Mouse (Mus musculus): ENCODE results near the gene Tbc1d8b. TPM values are rescaled to one million over a fixed set of nuclear protein-coding genes. Genes with fewer than 3 reads are reported as not detected.
"Not testable (repeated sequence)": the region's sequence is repeated elsewhere in the genome, so short reads cannot be mapped to it uniquely, and the experiment has no call there.

Gene Tbc1d8b
- polyA plus RNA-seq, 1 experiment from 2014 or later: 2.1 TPM

GRCm38 (mm10) chrX:139730541-139730940 is 45.7 kb downstream of the Tbc1d8b start:
- no peak for ATAC-seq (ENCODE audit: insufficient number of reproducible peaks, insufficient read depth, low FRiP score, low TSS enrichment, low read depth)
- Histone ChIP-seq H3K27ac (no peak overlapping the region), H3K9ac (replicated peaks) (no peak overlapping the region), H3K4me1 (replicated peaks) (no peaks in the 10 kb centered on the region), H3K36me3 (no peaks in the 10 kb centered on the region; the same call in 1 of the 2 replicates), H3K27me3 (peaks cover 5% of the 10 kb centered on the region; the same call in 1 of the 2 replicates), H3K4me3 (replicated peaks) (no peak overlapping the region), H3K4me2 (no peak overlapping the region), H3K9me3 (no peaks in the 10 kb centered on the region)
- 86% methylated on average over 3 of the region's 3 CpGs for WGBS

GRCm38 (mm10) chrX:139737066-139737465 is 52.3 kb downstream of the Tbc1d8b start:
- Histone ChIP-seq H3K9ac (replicated peaks) (no peak overlapping the region), H3K27ac (no peak overlapping the region), H3K36me3 (no peaks in the 10 kb centered on the region), H3K4me3 (replicated peaks) (no peak overlapping the region), H3K27me3 (0 out of 2 replicates have a peak, but pooled peaks cover 3% of the 10 kb centered on the region), H3K4me1 (replicated peaks) (no peaks in the 10 kb centered on the region), H3K9me3 (no peaks in the 10 kb centered on the region), H3K4me2 (no peak overlapping the region)
- WGBS: 88% methylated on average over 5 of the region's 5 CpGs
- ATAC-seq (ENCODE audit: insufficient number of reproducible peaks, insufficient read depth, low FRiP score, low TSS enrichment, low read depth): no peak

- ATAC-seq (ENCODE audit: insufficient number of reproducible peaks, insufficient read depth, low FRiP score, low TSS enrichment, low read depth): no peak
These were observed 67.1 kb downstream of the Tbc1d8b start for GRCm38 (mm10) chrX:139751855-139752254.

GRCm38 (mm10) chrX:139758634-139759033 is 73.8 kb downstream of the Tbc1d8b start:
- 83% methylated on average over 3 of the region's 3 CpGs for WGBS
- not testable (repeated sequence) for ATAC-seq (ENCODE audit: insufficient number of reproducible peaks, insufficient read depth, low FRiP score, low TSS enrichment, low read depth); H3K4me1 ChIP-seq (replicated peaks); H3K4me3 ChIP-seq (replicated peaks); H3K36me3 ChIP-seq; H3K4me2 ChIP-seq; H3K9me3 ChIP-seq; H3K27me3 ChIP-seq; H3K9ac ChIP-seq (replicated peaks); H3K27ac ChIP-seq

More at GRCm38 (mm10) chrX:139751855-139752254, 67.1 kb downstream of the Tbc1d8b start:
- H3K27ac ChIP-seq: no peak overlapping the region
- no peaks in the 10 kb centered on the region for H3K4me1 ChIP-seq (replicated peaks)
- 0% methylated on average over 1 of the region's 1 CpGs for WGBS
- no peaks in the 10 kb centered on the region for H3K36me3 ChIP-seq
- no peaks in the 10 kb centered on the region for H3K9me3 ChIP-seq
- no peak overlapping the region for H3K4me3 ChIP-seq (replicated peaks)
- peaks cover 3% of the 10 kb centered on the region for H3K27me3 ChIP-seq
- no peak overlapping the region for H3K4me2 ChIP-seq
- H3K9ac ChIP-seq (replicated peaks): no peak overlapping the region

GRCm38 (mm10) chrX:139762546-139762945 is 77.8 kb downstream of the Tbc1d8b start:
- H3K9me3 ChIP-seq: no peaks in the 10 kb centered on the region
- no peak overlapping the region for H3K9ac ChIP-seq (replicated peaks)
- no peaks in the 10 kb centered on the region for H3K4me1 ChIP-seq (replicated peaks)
- H3K4me2 ChIP-seq: no peak overlapping the region
- WGBS: 73% methylated on average over 2 of the region's 2 CpGs
- no peak for ATAC-seq (ENCODE audit: insufficient number of reproducible peaks, insufficient read depth, low FRiP score, low TSS enrichment, low read depth)
- H3K27me3 ChIP-seq: peaks cover 3% of the 10 kb centered on the region; the same call in 1 of the 2 replicates
- H3K36me3 ChIP-seq: no peaks in the 10 kb centered on the region
- no peak overlapping the region for H3K27ac ChIP-seq
- no peak overlapping the region for H3K4me3 ChIP-seq (replicated peaks)

- Histone ChIP-seq H3K36me3 (no peaks in the 10 kb centered on the region), H3K9me3 (no peaks in the 10 kb centered on the region), H3K4me3 (replicated peaks) (no peak overlapping the region), H3K4me1 (replicated peaks) (no peaks in the 10 kb centered on the region), H3K27me3 (peaks cover 23% of the 10 kb centered on the region), H3K27ac (no peak overlapping the region), H3K4me2 (no peak overlapping the region), H3K9ac (replicated peaks) (no peak overlapping the region)
- WGBS: 79% methylated on average over 13 of the region's 13 CpGs
- ATAC-seq (ENCODE audit: insufficient number of reproducible peaks, insufficient read depth, low FRiP score, low TSS enrichment, low read depth): no peak
These were observed 85.3 kb downstream of the Tbc1d8b start for GRCm38 (mm10) chrX:139769975-139770637.

GRCm38 (mm10) chrX:139774309-139775083 is 89.7 kb downstream of the Tbc1d8b start:
- Histone ChIP-seq H3K4me1 (replicated peaks) (no peaks in the 10 kb centered on the region), H3K9me3 (no peaks in the 10 kb centered on the region), H3K4me2 (no peak overlapping the region), H3K36me3 (no peaks in the 10 kb centered on the region), H3K27me3 (peaks cover 30% of the 10 kb centered on the region), H3K9ac (replicated peaks) (no peak overlapping the region), H3K4me3 (replicated peaks) (no peak overlapping the region), H3K27ac (no peak overlapping the region)
- WGBS: 29% methylated on average over 18 of the region's 18 CpGs
- no peak for ATAC-seq (ENCODE audit: insufficient number of reproducible peaks, insufficient read depth, low FRiP score, low TSS enrichment, low read depth)

- H3K27me3 ChIP-seq: peaks cover 27% of the 10 kb centered on the region
These were observed 90.4 kb downstream of the Tbc1d8b start for GRCm38 (mm10) chrX:139775084-139775612.

GRCm38 (mm10) chrX:139777357-139777756 is 92.6 kb downstream of the Tbc1d8b start:
- Histone ChIP-seq H3K27ac (no peak overlapping the region), H3K27me3 (peaks cover 37% of the 10 kb centered on the region), H3K4me1 (replicated peaks) (no peaks in the 10 kb centered on the region), H3K36me3 (no peaks in the 10 kb centered on the region), H3K4me2 (no peak overlapping the region), H3K9me3 (no peaks in the 10 kb centered on the region), H3K4me3 (replicated peaks) (no peak overlapping the region), H3K9ac (replicated peaks) (no peak overlapping the region)
- no peak for ATAC-seq (ENCODE audit: insufficient number of reproducible peaks, insufficient read depth, low FRiP score, low TSS enrichment, low read depth)
- WGBS: 36% methylated on average over 4 of the region's 4 CpGs

More at GRCm38 (mm10) chrX:139775084-139775612, 90.4 kb downstream of the Tbc1d8b start:
- H3K4me3 ChIP-seq (replicated peaks): no peak overlapping the region
- ATAC-seq (ENCODE audit: insufficient number of reproducible peaks, insufficient read depth, low FRiP score, low TSS enrichment, low read depth): 0 out of 2 replicates have a peak, but pooled peaks have one; percentile 26
- no peaks in the 10 kb centered on the region for H3K36me3 ChIP-seq
- H3K9me3 ChIP-seq: no peaks in the 10 kb centered on the region
- no peak overlapping the region for H3K9ac ChIP-seq (replicated peaks)
- no peak overlapping the region for H3K4me2 ChIP-seq
- no peak overlapping the region for H3K27ac ChIP-seq
- no peaks in the 10 kb centered on the region for H3K4me1 ChIP-seq (replicated peaks)
- 60% methylated on average over 7 of the region's 7 CpGs for WGBS

- no peak overlapping the region for H3K4me3 ChIP-seq (replicated peaks)
- WGBS: 82% methylated on average over 1 of the region's 1 CpGs
- no peaks in the 10 kb centered on the region for H3K36me3 ChIP-seq
- ATAC-seq (ENCODE audit: insufficient number of reproducible peaks, insufficient read depth, low FRiP score, low TSS enrichment, low read depth): no peak
- no peak overlapping the region for H3K4me2 ChIP-seq
- peaks cover 41% of the 10 kb centered on the region for H3K27me3 ChIP-seq
- no peak overlapping the region for H3K27ac ChIP-seq
- no peaks in the 10 kb centered on the region for H3K4me1 ChIP-seq (replicated peaks)
- H3K9me3 ChIP-seq: no peaks in the 10 kb centered on the region
- no peak overlapping the region for H3K9ac ChIP-seq (replicated peaks)
These were observed 94.1 kb downstream of the Tbc1d8b start for GRCm38 (mm10) chrX:139778886-139779285.

- Histone ChIP-seq H3K9ac (replicated peaks) (no peak overlapping the region), H3K27me3 (peaks cover 41% of the 10 kb centered on the region), H3K4me2 (no peak overlapping the region), H3K36me3 (no peaks in the 10 kb centered on the region), H3K4me3 (replicated peaks) (no peak overlapping the region), H3K9me3 (no peaks in the 10 kb centered on the region), H3K4me1 (replicated peaks) (no peaks in the 10 kb centered on the region), H3K27ac (no peak overlapping the region)
- no peak for ATAC-seq (ENCODE audit: insufficient number of reproducible peaks, insufficient read depth, low FRiP score, low TSS enrichment, low read depth)
- WGBS: 76% methylated on average over 5 of the region's 5 CpGs
These were observed 94.6 kb downstream of the Tbc1d8b start for GRCm38 (mm10) chrX:139779401-139779800.

All from limb, embryonic 12.5 days (tissue).